Mouse (Mus musculus): Measurements from ENCODE around the gene Sort1. TPM values are rescaled to one million over a fixed set of nuclear protein-coding genes. Genes with fewer than 3 reads are reported as not detected.

Sort1 gene
- polyA plus RNA-seq, 1 experiment from 2014 or later = 9.4 TPM

- no peaks in the 10 kb centered on the region for H3K9me3 ChIP-seq
- no peak overlapping the region for H3K9ac ChIP-seq
- H3K4me1 ChIP-seq (replicated peaks) = peaks cover 24% of the 10 kb centered on the region
These were observed 1.3 kb downstream of the Sort1 start for GRCm38 (mm10) chr3:108285078-108285711.

GRCm38 (mm10) chr3:108286671-108287439 is 3.0 kb downstream of the Sort1 start:
- Histone ChIP-seq H3K36me3 (no peaks in the 10 kb centered on the region), H3K9me3 (no peaks in the 10 kb centered on the region), H3K4me3 (replicated peaks) (no peak overlapping the region), H3K4me1 (replicated peaks) (peaks cover 24% of the 10 kb centered on the region), H3K9ac (0 out of 2 replicates have a peak overlapping the region, but pooled peaks have one; percentile 21), H3K27me3 (replicated peaks) (no peaks in the 10 kb centered on the region), H3K4me2 (replicated peaks) (peak overlapping the region; percentile 26; the same call in 1 of the 2 replicates), H3K27ac (no peak overlapping the region)
- WGBS = 57% methylated on average over 14 of the region's 14 CpGs
- no peak for ATAC-seq

More at GRCm38 (mm10) chr3:108285078-108285711, 1.3 kb downstream of the Sort1 start:
- WGBS = 53% methylated on average over 4 of the region's 4 CpGs
- H3K4me3 ChIP-seq (replicated peaks) = peak overlapping the region; percentile 86
- H3K27me3 ChIP-seq (replicated peaks) = no peaks in the 10 kb centered on the region
- no peak for ATAC-seq
- H3K27ac ChIP-seq = no peak overlapping the region
- peak overlapping the region; percentile 93 for H3K4me2 ChIP-seq (replicated peaks)
- H3K36me3 ChIP-seq = 0 out of 2 replicates have a peak, but pooled peaks cover 3% of the 10 kb centered on the region

DNA sequence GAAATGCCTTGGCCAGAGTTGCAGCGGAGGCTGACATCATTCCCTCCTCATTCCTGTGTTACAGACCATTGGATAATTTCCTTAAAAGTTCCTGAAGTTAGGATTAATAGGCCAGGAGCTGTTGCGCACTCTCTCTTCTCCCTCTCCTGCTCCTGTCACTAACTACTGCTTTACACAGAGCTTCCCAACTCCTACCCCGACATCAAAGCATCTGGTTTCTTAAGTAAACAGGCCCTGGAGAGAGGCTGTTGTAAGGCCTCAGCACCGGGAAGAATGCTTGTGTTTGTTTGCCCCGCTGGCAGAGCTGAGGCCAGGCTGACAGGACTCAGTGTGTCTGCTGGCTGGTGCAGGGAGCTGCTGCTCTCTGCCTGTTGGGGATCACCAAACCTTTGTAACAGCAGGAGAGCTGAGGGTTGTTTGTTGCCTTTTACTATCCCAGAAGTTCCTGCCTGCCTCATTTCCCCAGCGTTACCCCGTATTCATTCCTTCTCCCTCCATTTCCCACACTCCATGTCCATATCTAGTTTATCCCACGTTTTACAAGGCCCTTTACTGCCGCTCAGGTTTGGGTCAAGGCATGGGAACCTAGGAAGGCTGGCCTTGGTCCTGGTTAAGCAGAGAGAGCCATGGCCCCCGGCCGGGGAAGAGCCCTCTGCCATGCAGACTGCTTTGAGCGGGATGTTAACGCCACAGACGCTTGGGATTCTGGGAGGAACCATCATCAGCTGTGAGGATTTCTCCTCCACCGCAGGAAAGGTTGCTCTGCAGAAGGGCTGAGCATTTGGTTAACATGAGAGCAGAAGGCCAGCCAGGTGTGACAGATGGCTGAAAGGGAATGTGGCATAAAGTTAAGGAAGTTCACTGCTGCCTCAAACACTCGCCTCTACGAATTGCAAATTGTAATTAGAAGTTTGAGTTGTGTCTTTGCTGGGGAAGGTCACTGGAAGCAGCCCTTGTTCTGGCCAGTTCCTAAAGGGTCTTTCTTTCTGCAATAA is 4.2 kb downstream of the Sort1 start:
- H3K9me3 ChIP-seq = no peaks in the 10 kb centered on the region
- H3K27me3 ChIP-seq (replicated peaks) = no peaks in the 10 kb centered on the region
- peak overlapping the region; percentile 24; the same call in 1 of the 2 replicates for H3K27ac ChIP-seq
- H3K36me3 ChIP-seq = no peaks in the 10 kb centered on the region
- H3K4me2 ChIP-seq (replicated peaks) = peak overlapping the region; percentile 26
- H3K9ac ChIP-seq = 0 out of 2 replicates have a peak overlapping the region, but pooled peaks have one; percentile 21
- no peak overlapping the region for H3K4me3 ChIP-seq (replicated peaks)
- WGBS = 30% methylated on average over 17 of the region's 17 CpGs
- peak; percentile 27 for ATAC-seq
- peaks cover 24% of the 10 kb centered on the region for H3K4me1 ChIP-seq (replicated peaks)

GRCm38 (mm10) chr3:108289311-108290130 is 5.6 kb downstream of the Sort1 start:
- no peak for ATAC-seq
- Histone ChIP-seq H3K4me2 (replicated peaks) (no peak overlapping the region), H3K4me1 (replicated peaks) (peaks cover 26% of the 10 kb centered on the region), H3K9ac (no peak overlapping the region), H3K36me3 (no peaks in the 10 kb centered on the region), H3K9me3 (no peaks in the 10 kb centered on the region), H3K27ac (no peak overlapping the region), H3K4me3 (replicated peaks) (no peak overlapping the region), H3K27me3 (replicated peaks) (no peaks in the 10 kb centered on the region)
- WGBS = 63% methylated on average over 13 of the region's 13 CpGs

GRCm38 (mm10) chr3:108291036-108291799 is 7.3 kb downstream of the Sort1 start:
- H3K4me2 ChIP-seq (replicated peaks) = no peak overlapping the region
- H3K4me3 ChIP-seq (replicated peaks) = no peak overlapping the region
- H3K4me1 ChIP-seq (replicated peaks) = peaks cover 39% of the 10 kb centered on the region
- no peaks in the 10 kb centered on the region for H3K9me3 ChIP-seq
- no peak for ATAC-seq
- H3K9ac ChIP-seq = no peak overlapping the region
- no peaks in the 10 kb centered on the region for H3K36me3 ChIP-seq
- WGBS = 74% methylated on average over 17 of the region's 17 CpGs
- H3K27ac ChIP-seq = no peak overlapping the region
- H3K27me3 ChIP-seq (replicated peaks) = no peaks in the 10 kb centered on the region

GRCm38 (mm10) chr3:108294398-108294797 is 10.5 kb downstream of the Sort1 start:
- Histone ChIP-seq H3K9me3 (no peaks in the 10 kb centered on the region), H3K27ac (no peak overlapping the region), H3K4me2 (replicated peaks) (no peak overlapping the region), H3K27me3 (replicated peaks) (no peaks in the 10 kb centered on the region), H3K9ac (no peak overlapping the region), H3K4me3 (replicated peaks) (no peak overlapping the region), H3K4me1 (replicated peaks) (peaks cover 30% of the 10 kb centered on the region), H3K36me3 (no peaks in the 10 kb centered on the region)
- ATAC-seq = peak; percentile 39; the same call in 1 of the 2 replicates
- 28% methylated on average over 2 of the region's 2 CpGs for WGBS

GRCm38 (mm10) chr3:108295379-108296219 is 11.7 kb downstream of the Sort1 start:
- WGBS = 43% methylated on average over 14 of the region's 14 CpGs
- no peaks in the 10 kb centered on the region for H3K27me3 ChIP-seq (replicated peaks)
- H3K9me3 ChIP-seq = no peaks in the 10 kb centered on the region
- H3K27ac ChIP-seq = peak overlapping the region; percentile 51
- peaks cover 28% of the 10 kb centered on the region for H3K4me1 ChIP-seq (replicated peaks)
- peak; percentile 25 for ATAC-seq
- H3K9ac ChIP-seq = no peak overlapping the region
- no peak overlapping the region for H3K4me3 ChIP-seq (replicated peaks)
- H3K4me2 ChIP-seq (replicated peaks) = peak overlapping the region; percentile 37
- no peaks in the 10 kb centered on the region for H3K36me3 ChIP-seq

- H3K9ac ChIP-seq = no peak overlapping the region
These were observed 12.6 kb downstream of the Sort1 start for GRCm38 (mm10) chr3:108296220-108297049.

GRCm38 (mm10) chr3:108297050-108297419 is 13.2 kb downstream of the Sort1 start:
- Histone ChIP-seq H3K36me3 (no peaks in the 10 kb centered on the region), H3K27me3 (replicated peaks) (no peaks in the 10 kb centered on the region), H3K9ac (no peak overlapping the region), H3K9me3 (no peaks in the 10 kb centered on the region), H3K4me3 (replicated peaks) (no peak overlapping the region), H3K27ac (peak overlapping the region; percentile 20; the same call in 1 of the 2 replicates), H3K4me2 (replicated peaks) (no peak overlapping the region), H3K4me1 (replicated peaks) (peaks cover 28% of the 10 kb centered on the region)
- WGBS = 62% methylated on average over 7 of the region's 7 CpGs
- peak; percentile 39; the same call in 1 of the 2 replicates for ATAC-seq

More at GRCm38 (mm10) chr3:108296220-108297049, 12.6 kb downstream of the Sort1 start:
- 8% methylated on average over 14 of the region's 14 CpGs for whole genome bisulfite sequencing
- Histone ChIP-seq H3K4me3 (replicated peaks) (no peak overlapping the region), H3K4me1 (replicated peaks) (peaks cover 28% of the 10 kb centered on the region), H3K36me3 (no peaks in the 10 kb centered on the region), H3K27me3 (replicated peaks) (no peaks in the 10 kb centered on the region), H3K27ac (peak overlapping the region; percentile 39), H3K4me2 (replicated peaks) (peak overlapping the region; percentile 37), H3K9me3 (no peaks in the 10 kb centered on the region)
- peak; percentile 71 for ATAC-seq

All from intestine, embryonic 15.5 days (tissue).